34 mouse cellular contexts compared by ENCODE assay signal in genomic region chr6:6877346-6877910, GRCm38 (mm10). TPM values are rescaled to one million over a fixed set of nuclear protein-coding genes. Genes with fewer than 3 reads are reported as not detected.
A peak's percentile ranks its signal among the peaks of the same experiment; 100 is the strongest.
DNase-seq lines count a peak whose midpoint lies in the region; ATAC-seq and TF ChIP-seq lines count a peak whose summit lies in the region.
"Had no signal": no experiment of that assay in that cellular context is flagged by ENCODE, and none has a peak within 500 bp of the region (broad histone marks: within the 10 kb centered on the region; RNA-seq: fewer than 3 reads in every experiment).

No protein-coding gene starts in this region.

- no peak overlapping the region for H3K27ac ChIP-seq in midbrain, embryonic 13.5 days
- H3K27ac ChIP-seq in midbrain, embryonic 15.5 days = no peak overlapping the region
- H3K27ac ChIP-seq in embryonic facial prominence, embryonic 12.5 days = no peak overlapping the region
- peak overlapping the region; percentile 94; the same call in 1 of the 2 replicates for H3K27ac ChIP-seq in forebrain, postnatal 0 days (ENCODE audit: low read depth, low read length)
- H3K27ac ChIP-seq: embryonic facial prominence, embryonic 15.5 days; heart, adult 2 months; hindbrain, embryonic 13.5 days; limb, embryonic 15.5 days; liver, embryonic 14.5 days; lung, embryonic 15.5 days; neural tube, embryonic 12.5 days had no signal

- WGBS in midbrain, embryonic 13.5 days = 8% methylated on average over 5 of the region's 5 CpGs
- WGBS in midbrain, embryonic 15.5 days = 8% methylated on average over 5 of the region's 5 CpGs
- 23% methylated on average over 5 of the region's 5 CpGs for WGBS in embryonic facial prominence, embryonic 12.5 days
- 16% methylated on average over 5 of the region's 5 CpGs for WGBS in forebrain, postnatal 0 days

- H3K4me1 ChIP-seq in midbrain, embryonic 13.5 days (replicated peaks) = peaks cover 33% of the 10 kb centered on the region
- H3K4me1 ChIP-seq in midbrain, embryonic 15.5 days = peaks cover 12% of the 10 kb centered on the region
- peaks cover 20% of the 10 kb centered on the region; the same call in 1 of the 2 replicates for H3K4me1 ChIP-seq in embryonic facial prominence, embryonic 12.5 days
- H3K4me1 ChIP-seq in forebrain, postnatal 0 days (ENCODE audit: insufficient read depth) = no peaks in the 10 kb centered on the region

- H3K4me3 ChIP-seq in midbrain, embryonic 13.5 days (replicated peaks) = no peak overlapping the region; the same call in 1 of the 2 replicates
- H3K4me3 ChIP-seq in midbrain, embryonic 15.5 days = no peak overlapping the region
- peak overlapping the region; percentile 69 for H3K4me3 ChIP-seq in embryonic facial prominence, embryonic 12.5 days
- peak overlapping the region; percentile 57 for H3K4me3 ChIP-seq in forebrain, postnatal 0 days (ENCODE audit: low read depth, low read length)
- H3K4me3 ChIP-seq: heart, adult 2 months; hindbrain, embryonic 13.5 days; lung, embryonic 15.5 days; megakaryocyte, embryonic 14.5 days; neural tube, embryonic 12.5 days had no signal

- ATAC-seq in midbrain, embryonic 13.5 days = no peak
- ATAC-seq in midbrain, embryonic 15.5 days (replicated peaks) = no peak
- no peak for ATAC-seq in embryonic facial prominence, embryonic 12.5 days (ENCODE audit: insufficient number of reproducible peaks, insufficient read depth, low FRiP score, low TSS enrichment)
- ATAC-seq in forebrain, postnatal 0 days = no peak
- ATAC-seq: activated CD4-positive, CD25-positive, alpha-beta regulatory T cell, adult 4 months; inflammation-experienced regulatory T-cells, adult 6 months had no signal

- peaks cover 99% of the 10 kb centered on the region for H3K27me3 ChIP-seq in midbrain, embryonic 13.5 days
- H3K27me3 ChIP-seq in midbrain, embryonic 15.5 days (replicated peaks) = peaks cover 81% of the 10 kb centered on the region
- peaks cover 65% of the 10 kb centered on the region for H3K27me3 ChIP-seq in embryonic facial prominence, embryonic 12.5 days
- peaks cover 41% of the 10 kb centered on the region for H3K27me3 ChIP-seq in forebrain, postnatal 0 days (ENCODE audit: insufficient read depth, low read length)

- H3K9me3 ChIP-seq in midbrain, embryonic 13.5 days = no peaks in the 10 kb centered on the region
- H3K9me3 ChIP-seq in midbrain, embryonic 15.5 days = no peaks in the 10 kb centered on the region
- no peaks in the 10 kb centered on the region for H3K9me3 ChIP-seq in embryonic facial prominence, embryonic 12.5 days
- no peaks in the 10 kb centered on the region for H3K9me3 ChIP-seq in forebrain, postnatal 0 days (ENCODE audit: low read length)
- H3K9me3 ChIP-seq: embryonic facial prominence, embryonic 15.5 days; hindbrain, embryonic 13.5 days; limb, embryonic 15.5 days; lung, embryonic 15.5 days; neural tube, embryonic 12.5 days had no signal

- H3K4me2 ChIP-seq in midbrain, embryonic 13.5 days (replicated peaks) = peak overlapping the region; percentile 36; the same call in 1 of the 2 replicates
- H3K4me2 ChIP-seq in midbrain, embryonic 15.5 days = no peak overlapping the region
- peak overlapping the region; percentile 72 for H3K4me2 ChIP-seq in embryonic facial prominence, embryonic 12.5 days (replicated peaks)
- peak overlapping the region; percentile 61 for H3K4me2 ChIP-seq in forebrain, postnatal 0 days (ENCODE audit: low read depth)
- H3K4me2 ChIP-seq: hindbrain, embryonic 13.5 days; limb, embryonic 15.5 days; lung, embryonic 15.5 days; neural tube, embryonic 12.5 days had no signal

- intact Hi-C loops in left cerebral cortex, postnatal 14 days (cut with DNase I) = loop anchor here (10.0 kb wide), 1 partner anchor 293 kb away; no protein-coding TSS in a partner anchor

- H3K36me3 ChIP-seq in midbrain, embryonic 13.5 days = no peaks in the 10 kb centered on the region
- H3K36me3 ChIP-seq in midbrain, embryonic 15.5 days (replicated peaks) = no peaks in the 10 kb centered on the region
- no peaks in the 10 kb centered on the region for H3K36me3 ChIP-seq in embryonic facial prominence, embryonic 12.5 days
- no peaks in the 10 kb centered on the region for H3K36me3 ChIP-seq in forebrain, postnatal 0 days (ENCODE audit: insufficient read depth)
- H3K36me3 ChIP-seq: embryonic facial prominence, embryonic 15.5 days; hindbrain, embryonic 13.5 days; limb, embryonic 15.5 days; lung, embryonic 15.5 days; neural tube, embryonic 12.5 days had no signal

- TF ChIP-seq CTCF in forebrain, postnatal 0 days (IDR thresholded peaks at IDR 0.05; ENCODE audit: low read depth) = no peak

- H3K9ac ChIP-seq in midbrain, embryonic 13.5 days (replicated peaks) = no peak overlapping the region
- H3K9ac ChIP-seq in midbrain, embryonic 15.5 days = no peak overlapping the region
- peak overlapping the region; percentile 83 for H3K9ac ChIP-seq in embryonic facial prominence, embryonic 12.5 days
- peak overlapping the region; percentile 53 for H3K9ac ChIP-seq in forebrain, postnatal 0 days
- H3K9ac ChIP-seq: embryonic facial prominence, embryonic 15.5 days; hindbrain, embryonic 13.5 days; limb, embryonic 15.5 days; liver, embryonic 14.5 days; lung, embryonic 15.5 days; neural tube, embryonic 12.5 days had no signal

- peak; percentile 14 for DNase-seq in embryo, embryonic 9.5 days (ENCODE audit: extremely low spot score)
- DNase-seq in forebrain, postnatal 0 days = peak; percentile 53
- no peak for DNase-seq in lung, adult 18-20 months
- no peak for DNase-seq in left cerebral cortex, postnatal 14 days (ENCODE audit: low spot score in 2 of 2)
- DNase-seq: adrenal gland, adult 8-10 months; cerebellum, adult 2 months; cerebellum, postnatal 25 days; gastrocnemius, postnatal 25 days; heart, adult 2 months; kidney, adult 18-20 months; layer of hippocampus, adult 9-11 months; left cerebral cortex, postnatal 4 days; lung, postnatal 36 days had no signal

RNA-seq across cellular contexts. Expression of gene Dlx5, which starts 4.5 kb away (rescaled TPM):
- polyA plus RNA-seq in midbrain, embryonic 13.5 days (2015; fragmentation: Nextera tagmentation; extraction: Ambion mirVana) = 22.4 and 22.9 TPM in 2 replicates
- polyA plus RNA-seq in midbrain, embryonic 15.5 days (2015; fragmentation: Nextera tagmentation; extraction: Ambion mirVana) = 14.8 and 19.0 TPM in 2 replicates
- 70.1 and 103 TPM in 2 replicates for polyA plus RNA-seq in embryonic facial prominence, embryonic 12.5 days (2016; fragmentation: Nextera tagmentation; extraction: Ambion mirVana)
- total RNA-seq in forebrain, postnatal 0 days (2014; rRNA removed) = 6.5 and 12.9 TPM in 2 replicates
- 47.2 and 51.3 TPM in 2 replicates for polyA plus RNA-seq in forebrain, postnatal 0 days (2015; fragmentation: Nextera tagmentation; extraction: Ambion mirVana)
- total RNA-seq in left cerebral cortex, postnatal 14 days (2021) = 1 to 10 TPM; 6.4 to 6.9 TPM
- total RNA-seq: gastrocnemius, postnatal 25 days; MEL had no signal
- polyA plus RNA-seq: activated CD4-positive, CD25-positive, alpha-beta regulatory T cell, adult 4 months; C2C12; cerebellum, adult 2 months; inflammation-experienced regulatory T-cells, adult 6 months; liver, embryonic 14.5 days; small intestine, adult 2 months; urinary bladder, adult 2 months had no signal

RNA-seq across cellular contexts. Expression of gene Dlx6, which starts 14.3 kb away (rescaled TPM):
- 3.1 and 4.4 TPM in 2 replicates for polyA plus RNA-seq in midbrain, embryonic 13.5 days (2015; fragmentation: Nextera tagmentation; extraction: Ambion mirVana)
- polyA plus RNA-seq in midbrain, embryonic 15.5 days (2015; fragmentation: Nextera tagmentation; extraction: Ambion mirVana) = 2.4 and 3.6 TPM in 2 replicates
- polyA plus RNA-seq in embryonic facial prominence, embryonic 12.5 days (2016; fragmentation: Nextera tagmentation; extraction: Ambion mirVana) = 8.0 and 13.5 TPM in 2 replicates
- total RNA-seq in forebrain, postnatal 0 days (2014; rRNA removed) = 19.7 and 28.9 TPM in 2 replicates
- polyA plus RNA-seq in forebrain, postnatal 0 days (2015; fragmentation: Nextera tagmentation; extraction: Ambion mirVana) = 3.7 and 4.9 TPM in 2 replicates
- 10 to 100 TPM in 1 of 2 experiments, 1 to 10 TPM in 1; 8.9 to 10.8 TPM for total RNA-seq in left cerebral cortex, postnatal 14 days (2021)
- total RNA-seq: gastrocnemius, postnatal 25 days; heart, adult 2 months; heart, postnatal 25 days; MEL had no signal
- polyA plus RNA-seq: activated CD4-positive, CD25-positive, alpha-beta regulatory T cell, adult 4 months; C2C12; cerebellum, adult 2 months; heart, adult 2 months; heart, embryonic 14.5 days; hindbrain, embryonic 13.5 days; inflammation-experienced regulatory T-cells, adult 6 months; kidney, embryonic 16.5 days; large intestine, adult 2 months; liver, embryonic 14.5 days; lung, embryonic 15.5 days; neural tube, embryonic 12.5 days; small intestine, adult 2 months; thymus, postnatal 0 days; urinary bladder, adult 2 months had no signal

Comparison
In these comparisons a context has a peak if more than half of its experiments do, and no peak if none do; other contexts are left out.
1. H3K4me3 ChIP-seq: peak in embryonic facial prominence, embryonic 12.5 days (single experiment) and forebrain, postnatal 0 days (single experiment); none in midbrain, embryonic 13.5 days (single experiment) and midbrain, embryonic 15.5 days (single experiment).
2. H3K9ac ChIP-seq: peak in embryonic facial prominence, embryonic 12.5 days (single experiment) and forebrain, postnatal 0 days (single experiment); none in midbrain, embryonic 13.5 days (single experiment) and midbrain, embryonic 15.5 days (single experiment).
3. DNase-seq: peak in embryo, embryonic 9.5 days (single experiment) and forebrain, postnatal 0 days (single experiment); none in lung, adult 18-20 months (0 of 2) and left cerebral cortex, postnatal 14 days (0 of 2).